Comparison of ENCODE assay signal across 19 mouse cellular contexts in the genomic region with DNA sequence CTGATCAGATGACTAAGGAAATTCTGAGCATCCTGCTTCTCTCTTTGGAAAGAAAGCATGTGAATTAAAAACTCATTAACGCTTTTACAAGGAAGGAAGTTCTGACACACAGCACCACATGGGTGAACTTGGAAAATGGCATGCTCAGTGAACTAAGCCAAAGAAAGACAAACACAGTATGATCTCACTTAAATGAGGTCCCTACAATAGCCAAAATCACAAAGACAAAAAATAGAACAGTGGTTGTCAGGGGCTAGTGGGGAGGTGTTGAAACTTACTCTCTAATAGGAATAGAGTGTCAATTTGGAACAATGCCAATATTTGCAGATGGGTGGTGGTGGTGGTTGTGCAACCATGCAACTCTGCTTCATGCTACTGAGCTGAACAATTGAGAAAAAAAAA.
DNase-seq lines count a peak whose midpoint lies in the region; ATAC-seq lines count a peak whose summit lies in the region.
"Had no signal": no experiment of that assay in that cellular context is flagged by ENCODE, and none has a peak within 500 bp of the region (broad histone marks: within the 10 kb centered on the region; RNA-seq: fewer than 3 reads in every experiment).

No protein-coding gene starts in this region.

- 79% methylated on average over 1 of the region's 1 CpGs for WGBS in embryonic facial prominence, embryonic 14.5 days
- WGBS in embryonic facial prominence, embryonic 10.5 days, result 77% methylated on average over 1 of the region's 1 CpGs
- 74% methylated on average over 1 of the region's 1 CpGs for WGBS in midbrain, embryonic 11.5 days
- WGBS in hindbrain, embryonic 11.5 days, result 83% methylated on average over 1 of the region's 1 CpGs

- no peak overlapping the region for H3K4me2 ChIP-seq in embryonic facial prominence, embryonic 14.5 days (ENCODE audit: low read depth, low read length)
- H3K4me2 ChIP-seq in midbrain, embryonic 11.5 days, result no peak overlapping the region
- no peak overlapping the region for H3K4me2 ChIP-seq in hindbrain, embryonic 11.5 days (replicated peaks; ENCODE audit: low read depth, low read length)
- H3K4me2 ChIP-seq: embryonic facial prominence, embryonic 13.5 days; hindbrain, embryonic 12.5 days; intestine, embryonic 15.5 days; kidney, embryonic 15.5 days; neural tube, embryonic 13.5 days had no signal

- no peaks in the 10 kb centered on the region for H3K36me3 ChIP-seq in embryonic facial prominence, embryonic 14.5 days (ENCODE audit: control insufficient read depth, insufficient read depth, low read length)
- no peaks in the 10 kb centered on the region for H3K36me3 ChIP-seq in embryonic facial prominence, embryonic 10.5 days (replicated peaks)
- H3K36me3 ChIP-seq in midbrain, embryonic 11.5 days (ENCODE audit: control insufficient read depth, insufficient read depth, low read length), result no peaks in the 10 kb centered on the region
- no peaks in the 10 kb centered on the region for H3K36me3 ChIP-seq in hindbrain, embryonic 11.5 days (ENCODE audit: control insufficient read depth, insufficient read depth, low read length)
- H3K36me3 ChIP-seq: embryonic facial prominence, embryonic 13.5 days; hindbrain, embryonic 12.5 days; intestine, embryonic 15.5 days; kidney, embryonic 15.5 days; midbrain, embryonic 10.5 days; neural tube, embryonic 13.5 days had no signal

- no peak overlapping the region for H3K27ac ChIP-seq in embryonic facial prominence, embryonic 14.5 days (replicated peaks; ENCODE audit: low read depth, low read length)
- H3K27ac ChIP-seq in embryonic facial prominence, embryonic 10.5 days (replicated peaks), result no peak overlapping the region
- H3K27ac ChIP-seq in midbrain, embryonic 11.5 days (ENCODE audit: low read depth, low read length), result no peak overlapping the region
- no peak overlapping the region for H3K27ac ChIP-seq in hindbrain, embryonic 11.5 days (ENCODE audit: low read depth, low read length)
- H3K27ac ChIP-seq: embryonic facial prominence, embryonic 13.5 days; hindbrain, embryonic 12.5 days; intestine, embryonic 15.5 days; kidney, embryonic 15.5 days; midbrain, embryonic 10.5 days; neural tube, embryonic 13.5 days; stomach, postnatal 0 days had no signal

- no peaks in the 10 kb centered on the region for H3K27me3 ChIP-seq in embryonic facial prominence, embryonic 14.5 days (replicated peaks; ENCODE audit: control insufficient read depth, insufficient read depth, low read length)
- no peaks in the 10 kb centered on the region for H3K27me3 ChIP-seq in embryonic facial prominence, embryonic 10.5 days (replicated peaks; ENCODE audit: low read depth, poor library complexity, severe bottlenecking)
- H3K27me3 ChIP-seq in midbrain, embryonic 11.5 days (ENCODE audit: control insufficient read depth, insufficient read depth, low read length), result no peaks in the 10 kb centered on the region
- no peaks in the 10 kb centered on the region for H3K27me3 ChIP-seq in hindbrain, embryonic 11.5 days (ENCODE audit: control insufficient read depth, insufficient read depth, low read length)
- H3K27me3 ChIP-seq: embryonic facial prominence, embryonic 13.5 days; hindbrain, embryonic 12.5 days; intestine, embryonic 15.5 days; kidney, embryonic 15.5 days; neural tube, embryonic 13.5 days had no signal

- DNase-seq in embryonic facial prominence, embryonic 14.5 days (ENCODE audit: low spot score), result peak; percentile 24
- DNase-seq in embryonic facial prominence, embryonic 10.5 days (ENCODE audit: low spot score), result no peak
- DNase-seq in layer of hippocampus, adult 8-10 months (ENCODE audit: low spot score in 2 of 2), result peak; percentile 3 to 13
- DNase-seq in layer of hippocampus, postnatal 10 days (ENCODE audit: low spot score in 2 of 2), result no peak
- peak; percentile 32 for DNase-seq in Muller cell, postnatal 12 days (ENCODE audit: inconsistent ontology term)
- no peak for DNase-seq in midbrain, embryonic 11.5 days (ENCODE audit: low spot score, missing footprints)
- no peak for DNase-seq in hindbrain, embryonic 11.5 days (ENCODE audit: low spot score)
- DNase-seq: adrenal gland, postnatal 14 days; cerebellum, adult 8-10 months; liver; right cerebral cortex, postnatal 14 days had no signal

- H3K9me3 ChIP-seq in embryonic facial prominence, embryonic 14.5 days (ENCODE audit: control insufficient read depth, low read length), result no peaks in the 10 kb centered on the region
- no peaks in the 10 kb centered on the region for H3K9me3 ChIP-seq in embryonic facial prominence, embryonic 10.5 days
- H3K9me3 ChIP-seq in midbrain, embryonic 11.5 days (ENCODE audit: control insufficient read depth, low read length), result no peaks in the 10 kb centered on the region
- no peaks in the 10 kb centered on the region for H3K9me3 ChIP-seq in hindbrain, embryonic 11.5 days (ENCODE audit: control insufficient read depth, low read length)
- H3K9me3 ChIP-seq: embryonic facial prominence, embryonic 13.5 days; hindbrain, embryonic 12.5 days; intestine, embryonic 15.5 days; kidney, embryonic 15.5 days; midbrain, embryonic 10.5 days; neural tube, embryonic 13.5 days had no signal

- 0 out of 2 replicates have a peak, but pooled peaks have one; percentile 18 for ATAC-seq in embryonic facial prominence, embryonic 14.5 days (ENCODE audit: low read depth)
- peak; percentile 75 for ATAC-seq in granulocyte monocyte progenitor cell, adult 5-6 weeks (replicated peaks; ENCODE audit: poor library complexity, severe bottlenecking)
- ATAC-seq in midbrain, embryonic 11.5 days (ENCODE audit: low FRiP score), result no peak
- no peak for ATAC-seq in hindbrain, embryonic 11.5 days (ENCODE audit: low FRiP score)
- ATAC-seq: intestine, embryonic 15.5 days had no signal

- H3K4me3 ChIP-seq in embryonic facial prominence, embryonic 14.5 days (ENCODE audit: low read depth, low read length), result no peak overlapping the region
- no peak overlapping the region for H3K4me3 ChIP-seq in embryonic facial prominence, embryonic 10.5 days
- no peak overlapping the region for H3K4me3 ChIP-seq in midbrain, embryonic 11.5 days (ENCODE audit: low read depth, low read length)
- no peak overlapping the region for H3K4me3 ChIP-seq in hindbrain, embryonic 11.5 days (ENCODE audit: low read depth, low read length)
- H3K4me3 ChIP-seq: embryonic facial prominence, embryonic 13.5 days; hindbrain, embryonic 12.5 days; intestine, embryonic 15.5 days; kidney, embryonic 15.5 days; midbrain, embryonic 10.5 days; neural tube, embryonic 13.5 days had no signal

- no peak overlapping the region for H3K9ac ChIP-seq in embryonic facial prominence, embryonic 14.5 days (ENCODE audit: low read depth, low read length)
- no peak overlapping the region for H3K9ac ChIP-seq in midbrain, embryonic 11.5 days (ENCODE audit: low read length)
- no peak overlapping the region for H3K9ac ChIP-seq in hindbrain, embryonic 11.5 days (ENCODE audit: low read depth, low read length)
- H3K9ac ChIP-seq: embryonic facial prominence, embryonic 13.5 days; hindbrain, embryonic 12.5 days; intestine, embryonic 15.5 days; kidney, embryonic 15.5 days; neural tube, embryonic 13.5 days had no signal

- H3K4me1 ChIP-seq in embryonic facial prominence, embryonic 14.5 days (ENCODE audit: control insufficient read depth, insufficient read depth, low read length), result no peaks in the 10 kb centered on the region
- no peaks in the 10 kb centered on the region for H3K4me1 ChIP-seq in embryonic facial prominence, embryonic 10.5 days
- H3K4me1 ChIP-seq in midbrain, embryonic 11.5 days (ENCODE audit: control insufficient read depth, insufficient read depth, low read length), result no peaks in the 10 kb centered on the region
- H3K4me1 ChIP-seq in hindbrain, embryonic 11.5 days (replicated peaks; ENCODE audit: control insufficient read depth, insufficient read depth, low read length), result no peaks in the 10 kb centered on the region
- H3K4me1 ChIP-seq: embryonic facial prominence, embryonic 13.5 days; hindbrain, embryonic 12.5 days; intestine, embryonic 15.5 days; kidney, embryonic 15.5 days; midbrain, embryonic 10.5 days; neural tube, embryonic 13.5 days had no signal

Comparison
In these comparisons a context has a peak if more than half of its experiments do, and no peak if none do; other contexts are left out.
1. DNase-seq: peak in embryonic facial prominence, embryonic 14.5 days (single experiment), layer of hippocampus, adult 8-10 months (2 of 2) and Muller cell, postnatal 12 days (single experiment); none in embryonic facial prominence, embryonic 10.5 days (single experiment), layer of hippocampus, postnatal 10 days (0 of 2), midbrain, embryonic 11.5 days (single experiment) and hindbrain, embryonic 11.5 days (single experiment).
2. ATAC-seq: peak in embryonic facial prominence, embryonic 14.5 days (single experiment) and granulocyte monocyte progenitor cell, adult 5-6 weeks (single experiment); none in midbrain, embryonic 11.5 days (single experiment) and hindbrain, embryonic 11.5 days (single experiment).